Mouse (Mus musculus) fat pad, adult 2 months (tissue): Measurements from ENCODE around the gene B630019K06Rik.
"Not testable (repeated sequence)": the region's sequence is repeated elsewhere in the genome, so short reads cannot be mapped to it uniquely, and the experiment has no call there.

Source experiments
- DNase-seq: peaks from one replicate; pipeline ENCODE4 v3.0.0-alpha.2; 2011; ENCODE audit warnings: low read depth, low spot score; ENCODE audit errors: extremely low read depth

The B630019K06Rik gene

DNA sequence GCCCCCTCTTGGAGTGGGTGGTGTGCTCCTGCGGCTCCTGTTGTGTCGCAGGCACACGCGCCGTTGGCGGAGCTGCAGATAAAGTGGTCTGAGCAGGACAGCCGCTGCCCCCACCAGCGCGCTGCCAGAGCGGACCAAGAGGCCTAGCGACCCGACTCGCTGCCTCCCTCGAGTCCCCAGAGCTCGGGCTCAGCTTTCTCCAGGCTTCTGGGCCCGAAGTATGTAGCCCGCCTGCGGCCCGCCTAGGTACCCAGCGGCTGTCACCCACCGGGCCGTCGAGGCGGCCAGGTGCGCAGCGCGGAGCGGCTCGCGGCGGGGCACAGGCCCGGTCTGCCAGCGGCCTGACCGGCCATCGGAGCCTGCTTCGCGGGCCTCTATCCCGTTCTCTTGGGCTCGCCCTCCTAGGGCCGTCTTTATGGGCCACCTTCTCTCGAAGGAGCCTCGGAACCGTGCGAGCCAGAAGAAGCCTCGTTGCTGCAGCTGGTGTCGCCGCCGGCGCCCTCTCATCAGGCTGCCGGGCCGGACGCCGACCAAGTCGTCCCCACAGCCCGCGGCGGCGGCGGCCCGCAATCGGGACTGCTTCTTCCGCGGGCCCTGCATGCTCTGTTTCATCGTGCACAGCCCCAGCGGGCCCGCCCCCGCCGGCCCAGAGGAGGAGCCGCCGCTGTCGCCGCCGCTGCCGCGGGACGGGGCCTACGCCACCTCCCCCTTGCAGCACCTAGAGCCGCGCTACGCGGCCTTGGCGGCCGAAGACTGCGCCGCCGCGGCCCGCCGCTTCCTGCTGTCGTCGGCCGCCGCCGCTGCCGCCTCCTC, at the start of gene B630019K06Rik:
TSS of gene B630019K06Rik (plus strand) at position 40 of the 813 bp plus-strand sequence.
- DNase-seq: no peak

DNA sequence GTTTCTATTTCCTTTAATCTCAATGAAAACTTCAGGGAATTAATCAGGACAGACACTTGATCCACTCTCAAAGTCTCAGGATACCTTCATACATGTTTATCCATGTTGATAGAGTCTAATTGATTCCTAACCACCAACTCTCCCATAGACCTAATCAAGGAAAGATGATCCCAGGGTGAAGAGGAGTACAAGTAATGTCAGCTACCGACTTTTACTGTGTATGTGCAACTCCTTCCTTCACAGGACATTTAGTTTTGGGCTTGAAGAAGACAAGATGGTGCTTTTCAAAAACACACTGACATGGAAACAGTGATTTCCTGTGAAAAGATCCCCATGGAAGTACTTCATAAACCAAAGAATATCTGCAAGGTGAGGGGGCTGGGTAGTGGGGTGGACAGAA, 48.5 kb upstream of the B630019K06Rik start, which contains the start of gene Gm6592:
TSS of gene Gm6592 (plus strand) at position 301 of the 400 bp plus-strand sequence.
- DNase-seq: no peak

DNA sequence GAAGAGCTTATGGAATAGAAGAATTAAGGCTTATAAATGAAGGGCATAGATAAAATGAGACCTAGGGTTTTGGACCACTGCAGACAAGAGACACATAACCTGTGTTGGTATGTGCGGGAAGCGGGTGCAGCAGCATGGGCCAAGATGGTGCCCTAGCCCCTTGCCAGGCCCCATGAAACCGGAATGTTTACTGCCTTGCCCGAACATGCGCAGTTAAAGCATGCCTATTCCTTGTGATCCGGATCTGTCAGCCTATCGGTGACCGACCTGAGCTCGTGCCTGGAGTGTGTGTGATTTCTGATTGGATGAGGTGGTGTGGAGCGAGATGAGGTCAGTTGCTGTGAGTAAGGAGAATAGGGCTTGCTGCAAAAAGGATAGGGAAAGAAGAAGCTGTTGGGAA, 39.7 kb upstream of the B630019K06Rik start:
- no peak for DNase-seq

DNA sequence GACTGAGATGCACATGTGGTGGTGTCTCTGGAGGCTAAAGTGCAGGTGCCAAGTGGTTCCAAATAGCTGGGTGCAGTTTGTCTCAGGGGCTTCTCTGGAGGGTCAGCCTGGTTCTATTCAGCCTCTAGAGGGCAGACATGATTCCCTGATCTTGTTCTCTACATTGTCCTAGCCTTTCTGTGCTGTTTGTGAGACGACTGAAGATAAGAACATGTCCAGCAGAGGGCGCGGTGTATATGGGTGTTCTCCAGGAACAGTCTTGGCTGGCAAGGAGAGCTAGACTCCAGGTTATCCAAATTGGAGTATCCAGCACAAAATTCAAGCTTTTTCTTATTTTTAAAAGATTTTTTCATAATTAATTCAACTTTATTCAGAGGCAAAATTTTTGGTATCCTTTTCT, 27.9 kb upstream of the B630019K06Rik start:
- not testable (repeated sequence) for DNase-seq

DNA sequence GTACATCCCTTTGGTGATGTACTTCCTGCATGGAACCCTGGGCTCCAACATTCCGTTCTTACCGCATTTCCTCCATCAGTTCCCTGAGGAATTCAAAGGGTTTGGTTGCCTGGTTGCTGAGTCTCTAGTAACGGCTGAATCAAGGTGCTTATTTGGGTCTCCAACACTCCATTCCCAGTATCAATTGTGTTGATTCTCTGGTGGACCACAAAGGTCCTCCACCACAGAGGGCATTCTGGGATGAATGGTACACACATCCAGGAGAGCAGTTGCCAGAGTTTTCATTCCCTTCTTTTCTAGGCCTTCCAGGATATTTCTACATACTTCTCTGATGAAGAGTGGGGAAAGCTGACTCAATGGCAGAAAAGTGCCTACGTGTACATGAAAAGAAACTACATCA, 18.2 kb upstream of the B630019K06Rik start, which contains the start of gene Gm5751:
TSS of gene Gm5751 (plus strand) at position 301 of the 400 bp plus-strand sequence.
- DNase-seq: not testable (repeated sequence)

DNA sequence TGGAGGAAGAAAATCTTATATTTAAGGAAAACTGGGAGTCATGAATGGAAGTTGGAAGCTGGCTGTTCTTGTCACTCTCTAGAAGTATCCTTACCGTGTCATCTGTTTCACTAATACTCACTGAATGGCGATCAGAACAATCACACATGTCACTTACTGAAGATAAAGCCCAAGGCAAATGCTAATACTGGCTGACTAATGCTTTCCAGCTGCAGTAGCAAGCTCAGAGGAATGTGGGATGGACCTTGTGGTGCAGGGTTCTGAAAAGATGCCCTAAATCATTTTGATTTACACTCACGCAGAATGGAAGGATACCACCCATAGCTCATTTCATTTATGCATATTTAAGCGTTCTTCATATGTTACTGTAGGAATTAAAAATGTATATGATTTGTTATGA, 7.8 kb upstream of the B630019K06Rik start:
- no peak for DNase-seq

DNA sequence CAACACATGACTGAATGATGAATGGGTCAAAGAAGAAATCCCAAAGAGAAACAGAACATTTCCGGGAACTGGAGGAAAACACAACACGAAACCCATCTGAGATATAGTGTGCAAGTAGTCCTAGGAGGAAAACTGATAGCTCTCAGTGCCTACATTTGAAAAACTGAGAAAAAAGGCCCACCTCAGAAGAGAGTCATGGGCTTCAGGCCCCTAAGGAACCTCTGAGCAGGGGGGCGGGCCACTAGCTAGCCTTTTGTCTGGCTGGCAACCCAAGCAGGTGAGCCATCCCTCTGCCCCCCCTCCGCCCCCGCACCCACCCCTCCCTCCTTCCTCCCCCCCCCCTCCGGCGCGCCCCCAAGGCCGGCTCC, 223 bp upstream of the B630019K06Rik start:
- no peak for DNase-seq

DNA sequence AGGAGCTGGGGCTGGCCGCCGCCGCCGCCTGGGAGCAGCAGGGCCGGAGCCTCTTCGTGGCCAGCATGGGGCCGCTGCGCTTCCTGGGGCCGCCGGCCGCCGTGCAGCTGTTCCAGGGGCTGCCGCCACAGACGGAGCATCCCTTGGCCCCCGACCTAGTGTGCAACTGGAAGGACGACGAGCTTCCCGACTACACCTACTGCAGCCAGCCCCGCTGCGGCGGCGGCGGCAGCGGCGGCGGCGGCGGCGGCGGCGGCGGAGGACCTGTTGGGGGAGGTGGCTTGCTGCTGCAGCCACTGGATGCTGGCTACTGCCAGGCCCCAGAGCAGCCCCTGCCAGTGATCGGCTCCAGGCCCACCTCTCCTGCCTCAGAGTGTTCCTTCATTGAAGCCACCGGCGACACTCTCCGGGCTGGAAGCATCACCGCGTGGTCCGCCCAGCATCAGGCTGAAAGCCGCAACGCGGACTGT, 1.0 kb downstream of the B630019K06Rik start:
- no peak for DNase-seq

DNA sequence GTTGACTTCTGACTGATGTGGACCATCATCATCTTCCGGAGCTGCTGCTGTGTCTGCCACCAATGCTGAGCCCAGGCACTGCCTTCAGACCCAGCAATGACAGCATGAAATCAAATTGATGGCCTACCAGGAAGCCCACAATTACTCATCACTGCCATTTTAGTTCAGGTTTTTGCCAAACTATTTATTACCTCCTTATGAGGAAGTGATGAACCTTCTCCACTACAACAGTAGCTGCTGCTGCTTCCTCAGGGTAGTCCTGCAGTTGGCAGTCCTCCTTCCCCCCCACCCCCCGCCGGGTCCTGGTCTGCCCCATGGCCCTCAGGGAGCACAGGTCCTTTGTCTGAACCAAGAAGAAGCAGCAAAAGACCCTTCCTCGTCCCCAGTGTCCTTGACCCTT, 8.6 kb downstream of the B630019K06Rik start:
- no peak for DNase-seq

DNA sequence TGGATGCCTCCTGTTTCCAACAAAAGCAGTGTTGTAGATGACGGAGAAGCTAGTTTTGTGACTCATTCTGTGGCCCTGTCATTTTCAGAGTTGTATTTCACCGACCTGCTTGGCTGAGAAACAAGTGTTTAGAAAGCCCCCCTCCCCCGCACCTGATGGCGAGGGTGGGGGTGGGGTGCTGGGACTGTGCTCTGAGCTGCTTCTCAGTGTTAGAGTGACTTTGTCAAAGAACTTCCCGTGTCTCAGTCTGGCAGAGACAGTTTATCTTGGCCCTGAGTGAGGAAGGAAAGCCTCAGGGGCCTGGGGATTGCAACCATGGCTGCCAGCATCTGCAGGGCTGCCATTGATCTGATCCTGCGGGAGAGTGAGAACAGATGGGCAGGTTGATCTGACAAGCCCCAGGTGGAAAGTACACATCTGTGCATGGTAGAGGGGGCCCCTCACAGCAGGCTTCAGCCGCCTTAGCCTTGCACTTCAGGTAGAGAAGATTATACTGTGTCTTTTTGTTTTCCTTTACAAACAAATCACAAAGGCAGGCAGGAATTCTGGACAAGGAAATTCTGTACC, 9.8 kb downstream of the B630019K06Rik start:
- no peak for DNase-seq

DNA sequence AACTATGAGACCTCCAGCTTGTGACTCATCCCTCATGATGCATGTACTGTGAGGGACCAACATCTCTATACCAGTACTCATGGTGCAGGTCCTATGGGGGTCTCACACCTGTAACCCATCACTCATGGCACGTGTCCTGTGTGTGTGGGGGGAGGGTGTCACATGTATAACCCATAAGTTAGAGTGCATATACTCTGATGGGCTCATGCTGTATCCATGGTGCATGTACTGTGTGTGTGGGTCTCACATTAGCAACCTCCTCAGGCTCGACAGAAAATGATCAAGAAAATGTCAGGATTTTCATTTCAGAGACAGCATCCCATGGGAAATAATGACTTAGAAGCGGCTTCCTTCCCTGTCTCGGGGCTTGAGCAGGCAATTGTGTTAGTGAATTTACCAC, 28.9 kb downstream of the B630019K06Rik start:
- DNase-seq: no peak

DNA sequence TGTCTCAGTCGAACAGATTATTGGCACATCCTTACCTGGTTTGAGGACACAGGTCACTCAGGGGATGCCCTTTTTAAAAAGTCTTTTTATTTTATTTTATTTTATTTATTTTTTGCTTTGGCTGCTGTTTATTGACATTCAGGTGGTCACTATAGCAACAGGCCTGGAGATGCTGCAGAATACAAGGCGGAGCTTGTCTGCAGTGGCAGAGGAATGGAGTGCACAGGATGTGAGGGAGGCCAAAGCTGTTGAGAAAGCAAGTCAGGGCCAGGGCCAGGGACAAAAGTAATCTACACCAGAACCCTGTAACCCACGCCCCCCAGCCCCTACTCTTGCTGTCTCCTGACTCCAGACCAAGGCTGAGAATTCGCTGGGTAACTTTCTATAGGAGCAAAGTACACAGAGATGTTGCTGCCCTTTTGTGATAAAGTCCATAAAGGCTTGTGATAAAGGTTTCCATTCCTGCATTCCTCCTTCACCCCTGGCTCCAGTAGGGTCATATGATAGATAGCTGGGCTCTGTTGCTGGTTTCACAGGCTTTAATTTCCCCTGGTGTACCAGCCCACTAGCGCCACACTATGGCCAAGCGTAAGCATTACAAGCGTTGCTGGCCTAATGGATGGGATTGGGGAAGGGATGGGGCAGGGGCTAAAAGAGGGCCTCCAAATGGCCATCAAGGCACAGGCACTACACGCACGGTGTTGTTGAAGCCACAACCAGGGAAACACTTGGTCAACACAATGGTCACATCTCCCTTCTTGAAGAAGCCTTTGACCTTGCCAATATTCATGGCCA, 29.8 kb downstream of the B630019K06Rik start:
- DNase-seq: no peak

DNA sequence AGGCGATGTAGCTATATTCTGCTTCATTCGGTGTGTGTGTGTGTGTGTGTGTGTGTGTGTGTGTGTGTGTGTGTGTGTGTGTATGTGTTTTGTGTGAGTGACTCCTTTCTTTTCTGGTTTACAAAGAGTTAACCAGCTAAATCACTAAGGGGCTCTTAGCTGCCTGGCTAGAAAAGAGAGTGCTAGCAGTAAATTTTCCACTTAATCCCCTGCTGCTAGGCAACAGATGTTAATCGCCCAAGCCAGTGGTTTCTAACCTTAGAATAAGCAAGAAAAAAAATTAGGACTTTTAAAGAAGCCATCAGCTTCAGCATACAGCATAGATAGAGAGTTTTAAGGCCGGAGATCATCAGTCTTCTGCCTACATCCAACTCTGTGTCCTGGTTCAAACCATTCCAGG, 35.1 kb downstream of the B630019K06Rik start:
- DNase-seq: no peak

DNA sequence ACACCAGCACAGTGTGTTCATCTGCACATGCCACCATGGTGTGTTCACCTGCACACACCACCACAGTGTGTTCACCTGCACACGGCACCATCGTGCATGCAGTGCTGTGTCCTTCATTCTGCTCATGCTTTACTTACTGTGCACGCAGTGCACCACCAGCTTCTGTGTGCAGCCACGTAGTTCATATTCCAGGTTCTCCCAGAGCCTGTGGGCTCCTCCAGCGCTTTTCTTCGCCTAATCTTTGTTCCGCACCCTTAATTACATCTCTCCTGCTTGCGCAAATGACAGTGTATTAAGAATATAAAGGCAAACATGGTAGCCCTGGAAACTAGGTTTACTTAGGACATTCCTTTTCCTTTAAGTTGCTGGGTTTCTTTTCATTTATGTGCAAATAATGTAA, 51.9 kb downstream of the B630019K06Rik start:
- no peak for DNase-seq
